Mouse (Mus musculus): Measurements from ENCODE around the gene Cnbp.

- no peak for TF ChIP-seq CTCF (IDR thresholded peaks at IDR 0.05; ENCODE audit: low read depth)
- TF ChIP-seq EP300 (IDR thresholded peaks at IDR 0.05; ENCODE audit: low read depth), result no peak
These were observed 56.9 kb downstream of the Cnbp start for GRCm38 (mm10) chr6:87793821-87794510.
